ENCODE assay signal across 8 mouse cellular contexts in the genomic region with DNA sequence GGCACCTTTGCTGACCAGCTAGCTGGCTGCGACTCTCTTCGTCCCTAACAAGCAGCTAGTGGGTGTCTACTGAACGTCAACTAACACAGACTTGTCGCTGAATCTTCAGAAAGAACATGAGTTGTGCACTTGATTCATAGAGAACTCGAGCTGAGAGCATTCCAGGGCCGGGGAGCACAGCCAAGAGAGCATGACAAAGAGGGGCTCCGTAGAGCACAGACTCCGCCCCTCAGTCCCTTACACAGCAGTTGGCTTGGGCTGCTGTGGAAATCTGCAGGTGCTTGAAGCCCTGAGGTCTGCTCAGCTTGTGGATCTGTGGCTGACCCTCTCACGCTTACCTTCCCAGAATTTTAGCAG. TPM values are rescaled to one million over a fixed set of nuclear protein-coding genes. Genes with fewer than 3 reads are reported as not detected.
DNase-seq lines count a peak whose midpoint lies in the region; ATAC-seq and TF ChIP-seq lines count a peak whose summit lies in the region.

No protein-coding gene starts in this region.

- 3% methylated on average over 9 of the region's 9 CpGs for WGBS in forebrain, embryonic 14.5 days

- peak overlapping the region; percentile 92 for H3K4me2 ChIP-seq in forebrain, embryonic 14.5 days (ENCODE audit: low read length)
- peak overlapping the region; percentile 91 for H3K4me2 ChIP-seq in myocyte (ENCODE audit: low read depth)

- H3K36me3 ChIP-seq in forebrain, embryonic 14.5 days (ENCODE audit: control insufficient read depth, insufficient read depth, low read length) = peaks cover 12% of the 10 kb centered on the region; the same call in 1 of the 2 replicates
- peaks cover 5% of the 10 kb centered on the region for H3K36me3 ChIP-seq in myocyte (ENCODE audit: control insufficient read depth, insufficient read depth)

- peak overlapping the region; percentile 77 for H3K4me3 ChIP-seq in forebrain, embryonic 14.5 days (ENCODE audit: low read depth, low read length)
- H3K4me3 ChIP-seq in myocyte = peak overlapping the region; percentile 66

- no peaks in the 10 kb centered on the region for H3K27me3 ChIP-seq in forebrain, embryonic 14.5 days (replicated peaks; ENCODE audit: control insufficient read depth, insufficient read depth, low read length)
- H3K27me3 ChIP-seq in myocyte (ENCODE audit: control insufficient read depth, insufficient read depth, insufficient read length) = no peaks in the 10 kb centered on the region

- H3K27ac ChIP-seq in forebrain, embryonic 14.5 days (ENCODE audit: low read depth, low read length) = peak overlapping the region; percentile 97

- peaks cover 27% of the 10 kb centered on the region for H3K79me2 ChIP-seq in myocyte (ENCODE audit: control insufficient read depth, insufficient read depth)

- H3K4me1 ChIP-seq in forebrain, embryonic 14.5 days (ENCODE audit: control insufficient read depth, insufficient read depth, low read length) = peaks cover 23% of the 10 kb centered on the region

- ATAC-seq in forebrain, embryonic 14.5 days = peak; percentile 57
- ATAC-seq in cerebellum, adult (ENCODE audit: insufficient number of reproducible peaks, low FRiP score, low TSS enrichment) = no peak

- peak; percentile 19 to 32 for DNase-seq in layer of hippocampus, adult 18-20 months (ENCODE audit: low spot score in 2 of 2)
- no peak for DNase-seq in layer of hippocampus, adult 9-11 months
- peak; percentile 41 to 65 for DNase-seq in adrenal gland, postnatal 36 days
- peak; percentile 82 for DNase-seq in forebrain, embryonic 14.5 days (ENCODE audit: low spot score)
- DNase-seq in kidney, postnatal 4 days = peak; percentile 47 to 58
- DNase-seq in MN1 (ENCODE audit: low spot score) = no peak

- H3K9me3 ChIP-seq in forebrain, embryonic 14.5 days (replicated peaks; ENCODE audit: control insufficient read depth, low read length) = no peaks in the 10 kb centered on the region

- no peak for TF ChIP-seq POLR2A in myocyte (IDR thresholded peaks at IDR 0.05; ENCODE audit: insufficient read length, low read depth)

- peak overlapping the region; percentile 92 for H3K9ac ChIP-seq in forebrain, embryonic 14.5 days (ENCODE audit: low read length)

- peak overlapping the region; percentile 83 for H3ac ChIP-seq in myocyte (ENCODE audit: control insufficient read depth, insufficient read length)

TF ChIP-seq in myocyte, 11 proteins besides CTCF, POLR2A, EP300 and RAD21:
- TF ChIP-seq TCF3 (IDR thresholded peaks at IDR 0.05; ENCODE audit: insufficient read length, low read depth) = no peak
- no peak for TF ChIP-seq USF1 (IDR thresholded peaks at IDR 0.05; ENCODE audit: low read depth)
- TF ChIP-seq MYOG (IDR thresholded peaks at IDR 0.05; ENCODE audit: control insufficient read depth in 1 of 3, insufficient read depth in 1 of 3, insufficient read length in 2 of 3, low read depth in 2 of 3) = no peak
- TF ChIP-seq SRF (IDR thresholded peaks at IDR 0.05; ENCODE audit: control insufficient read depth, insufficient read length, low read depth) = no peak
- TF ChIP-seq E2F4 (IDR thresholded peaks at IDR 0.05; ENCODE audit: insufficient read depth) = no peak
- TF ChIP-seq MAX (IDR thresholded peaks at IDR 0.05; ENCODE audit: low read depth) = no peak
- no peak for TF ChIP-seq TCF12 (IDR thresholded peaks at IDR 0.05; ENCODE audit: insufficient read depth, poor library complexity, severe bottlenecking)
TF ChIP-seq in myocyte: peak in this region for 0.

RNA-seq across cellular contexts. Expression of a gene that starts 0.4 kb away (rescaled TPM):
- 10 to 100 TPM; 32.2 to 33.9 TPM for total RNA-seq in layer of hippocampus, adult 18-20 months (2021)
- total RNA-seq in adrenal gland, postnatal 36 days (2021) = 10 to 100 TPM; 12.2 to 12.5 TPM
- polyA plus RNA-seq in forebrain, embryonic 14.5 days (2014; fragmentation: Nextera tagmentation; extraction: Ambion mirVana) = 35.7 and 46.9 TPM in 2 replicates
- 37.5 TPM for polyA plus RNA-seq in myocyte (2012; fragmentation: generic; extraction: Trizol)

Comparison
In these comparisons a context has a peak if more than half of its experiments do, and no peak if none do; other contexts are left out.
1. DNase-seq: peak in layer of hippocampus, adult 18-20 months (2 of 2), adrenal gland, postnatal 36 days (2 of 2), forebrain, embryonic 14.5 days (single experiment) and kidney, postnatal 4 days (2 of 2); none in layer of hippocampus, adult 9-11 months (single experiment) and MN1 (single experiment).